Comparison of ENCODE assay signal across 21 mouse cellular contexts in genomic region chr1:23915483-23915882, GRCm38 (mm10). TPM values are rescaled to one million over a fixed set of nuclear protein-coding genes. Genes with fewer than 3 reads are reported as not detected.
DNase-seq lines count a peak whose midpoint lies in the region; ATAC-seq lines count a peak whose summit lies in the region.
"Had no signal": no experiment of that assay in that cellular context is flagged by ENCODE, and none has a peak within 500 bp of the region (broad histone marks: within the 10 kb centered on the region; RNA-seq: fewer than 3 reads in every experiment).

No protein-coding gene starts in this region.

- no peaks in the 10 kb centered on the region for H3K27me3 ChIP-seq in liver, embryonic 11.5 days (replicated peaks; ENCODE audit: control insufficient read depth, insufficient read depth, low read length)
- H3K27me3 ChIP-seq in midbrain, embryonic 10.5 days (ENCODE audit: low read depth, poor library complexity, severe bottlenecking), result no peaks in the 10 kb centered on the region
- no peaks in the 10 kb centered on the region for H3K27me3 ChIP-seq in forebrain, embryonic 13.5 days
- H3K27me3 ChIP-seq: hindbrain, embryonic 12.5 days; intestine, embryonic 15.5 days; neural tube, embryonic 12.5 days had no signal

- no peaks in the 10 kb centered on the region for H3K36me3 ChIP-seq in liver, embryonic 11.5 days (ENCODE audit: control insufficient read depth, insufficient read depth, low read length)
- H3K36me3 ChIP-seq in midbrain, embryonic 10.5 days, result peaks cover 5% of the 10 kb centered on the region; the same call in 1 of the 2 replicates
- peaks cover under 1% of the 10 kb centered on the region; the same call in 1 of the 2 replicates for H3K36me3 ChIP-seq in forebrain, embryonic 13.5 days (ENCODE audit: poor library complexity, severe bottlenecking)
- H3K36me3 ChIP-seq: hindbrain, embryonic 12.5 days; intestine, embryonic 15.5 days; neural tube, embryonic 12.5 days had no signal

- DNase-seq in liver, embryonic 11.5 days (ENCODE audit: low spot score), result no peak
- DNase-seq in liver, result no peak
- peak; percentile 73 for DNase-seq in induced T-regulatory cell, adult 2 months (ENCODE audit: low read depth)
- DNase-seq in kidney, postnatal 25 days, result no peak
- no peak for DNase-seq in midbrain, embryonic 10.5 days (ENCODE audit: low spot score)
- DNase-seq in thymus, postnatal 25 days, result no peak
- DNase-seq: adrenal gland, adult 2 months; cerebellum, postnatal 14 days; heart, adult 2 months; left cerebral cortex, postnatal 4 days; lung, adult 18-20 months; right cerebral cortex, postnatal 25 days; thymus, postnatal 4 days had no signal

- H3K27ac ChIP-seq in liver, embryonic 11.5 days (ENCODE audit: low read depth, low read length), result peak overlapping the region; percentile 19; the same call in 1 of the 2 replicates
- H3K27ac ChIP-seq in midbrain, embryonic 10.5 days (replicated peaks), result no peak overlapping the region
- no peak overlapping the region for H3K27ac ChIP-seq in forebrain, embryonic 13.5 days
- H3K27ac ChIP-seq: embryonic facial prominence, embryonic 10.5 days; heart, adult 2 months; hindbrain, embryonic 12.5 days; intestine, embryonic 15.5 days; neural tube, embryonic 12.5 days; stomach, postnatal 0 days had no signal

- H3K4me2 ChIP-seq in liver, embryonic 11.5 days, result peak overlapping the region; percentile 48
- no peak overlapping the region for H3K4me2 ChIP-seq in forebrain, embryonic 13.5 days
- H3K4me2 ChIP-seq: hindbrain, embryonic 12.5 days; intestine, embryonic 15.5 days; neural tube, embryonic 12.5 days had no signal

- 0 out of 2 replicates have a peak overlapping the region, but pooled peaks have one; percentile 9 for H3K9ac ChIP-seq in liver, embryonic 11.5 days (ENCODE audit: low read depth, low read length)
- H3K9ac ChIP-seq in forebrain, embryonic 13.5 days, result no peak overlapping the region
- H3K9ac ChIP-seq: hindbrain, embryonic 12.5 days; intestine, embryonic 15.5 days; neural tube, embryonic 12.5 days had no signal

- H3K4me3 ChIP-seq in liver, embryonic 11.5 days (ENCODE audit: low read depth, low read length), result no peak overlapping the region
- H3K4me3 ChIP-seq in midbrain, embryonic 10.5 days, result no peak overlapping the region
- no peak overlapping the region for H3K4me3 ChIP-seq in forebrain, embryonic 13.5 days
- H3K4me3 ChIP-seq: embryonic facial prominence, embryonic 10.5 days; heart, adult 2 months; hindbrain, embryonic 12.5 days; intestine, embryonic 15.5 days; neural tube, embryonic 12.5 days had no signal

- H3K4me1 ChIP-seq in liver, embryonic 11.5 days (replicated peaks; ENCODE audit: control insufficient read depth, insufficient read depth, low read length), result peaks cover 29% of the 10 kb centered on the region
- H3K4me1 ChIP-seq in midbrain, embryonic 10.5 days, result peaks cover 5% of the 10 kb centered on the region
- H3K4me1 ChIP-seq in forebrain, embryonic 13.5 days, result peaks cover 12% of the 10 kb centered on the region

- peak; percentile 77 for ATAC-seq in liver, embryonic 11.5 days (replicated peaks; ENCODE audit: low FRiP score)
- peak; percentile 81 for ATAC-seq in megakaryocyte, adult 5-6 weeks (ENCODE audit: poor library complexity, severe bottlenecking)
- no peak for ATAC-seq in forebrain, embryonic 13.5 days
- ATAC-seq: intestine, embryonic 15.5 days; midbrain, embryonic 16.5 days had no signal

- 49% methylated on average over 4 of the region's 4 CpGs for WGBS in liver, embryonic 11.5 days
- WGBS in midbrain, embryonic 10.5 days, result 92% methylated on average over 4 of the region's 4 CpGs
- WGBS in forebrain, embryonic 13.5 days, result 95% methylated on average over 4 of the region's 4 CpGs

- no peaks in the 10 kb centered on the region for H3K9me3 ChIP-seq in liver, embryonic 11.5 days (ENCODE audit: control insufficient read depth, low read length)
- H3K9me3 ChIP-seq in midbrain, embryonic 10.5 days (replicated peaks), result no peaks in the 10 kb centered on the region
- H3K9me3 ChIP-seq in forebrain, embryonic 13.5 days (replicated peaks), result no peaks in the 10 kb centered on the region
- H3K9me3 ChIP-seq: embryonic facial prominence, embryonic 10.5 days; hindbrain, embryonic 12.5 days; intestine, embryonic 15.5 days; neural tube, embryonic 12.5 days had no signal

RNA-seq across cellular contexts. Expression of gene Smap1, which starts 6.6 kb away (rescaled TPM):
- polyA plus RNA-seq in liver, embryonic 11.5 days (2014; fragmentation: Nextera tagmentation; extraction: Ambion mirVana), result 46.7 and 48.4 TPM in 2 replicates
- total RNA-seq in megakaryocyte, adult 5-6 weeks (2015), result 63.1 and 70.6 TPM in 2 replicates
- total RNA-seq in megakaryocyte, adult 5-6 weeks (2017), result 28.7 and 39.4 TPM in 2 replicates
- polyA plus RNA-seq in midbrain, embryonic 10.5 days (2016; fragmentation: Nextera tagmentation; extraction: Ambion mirVana), result 29.9 and 39.1 TPM in 2 replicates
- polyA plus RNA-seq in forebrain, embryonic 13.5 days (2015; fragmentation: Nextera tagmentation; extraction: Ambion mirVana), result 36.4 and 45.0 TPM in 2 replicates
